Mouse (Mus musculus): ENCODE measurements around the gene Fbxl5.

The Fbxl5 gene

DNA sequence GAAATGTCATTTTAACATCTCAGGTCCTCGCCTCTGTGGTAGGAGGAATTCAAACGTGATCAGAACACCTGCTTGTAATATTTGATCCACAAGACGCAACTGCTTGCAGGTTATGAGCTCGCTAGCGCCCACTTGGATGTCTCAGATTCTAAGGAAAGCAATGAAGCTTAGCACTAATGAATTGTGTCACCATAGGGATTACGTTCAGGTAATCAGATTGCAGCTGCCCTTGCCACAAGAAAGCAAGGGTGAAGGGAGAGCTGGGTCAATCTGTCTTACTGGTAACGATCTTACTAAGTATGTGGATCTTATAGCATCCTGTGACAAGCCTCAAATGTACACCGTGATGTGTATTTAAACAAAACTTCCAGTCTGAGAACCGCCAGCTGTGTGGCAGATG, 5.9 kb upstream of the Fbxl5 start:
- no peak for DNase-seq (ENCODE audit: low read depth, low spot score)

DNA sequence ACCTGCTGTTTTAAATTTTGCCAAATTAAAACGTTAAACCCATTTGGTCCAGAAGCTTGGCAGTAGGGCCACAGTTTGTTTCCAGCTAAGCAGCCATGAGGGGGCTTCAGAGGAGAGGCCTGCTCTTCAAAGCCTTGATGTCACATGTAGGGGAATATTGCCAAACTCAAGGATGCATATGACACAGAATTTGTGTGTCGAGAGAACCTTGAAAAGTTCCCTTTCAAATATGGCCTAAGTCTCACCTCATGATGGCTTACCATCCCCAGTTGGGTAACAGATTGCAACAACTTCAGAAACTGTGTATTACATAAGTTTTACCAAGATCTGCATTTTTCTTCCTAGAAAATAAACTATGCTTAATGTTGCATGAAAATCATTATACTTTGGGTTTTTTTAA, 5.4 kb upstream of the Fbxl5 start:
- DNase-seq (ENCODE audit: low read depth, low spot score): no peak

DNA sequence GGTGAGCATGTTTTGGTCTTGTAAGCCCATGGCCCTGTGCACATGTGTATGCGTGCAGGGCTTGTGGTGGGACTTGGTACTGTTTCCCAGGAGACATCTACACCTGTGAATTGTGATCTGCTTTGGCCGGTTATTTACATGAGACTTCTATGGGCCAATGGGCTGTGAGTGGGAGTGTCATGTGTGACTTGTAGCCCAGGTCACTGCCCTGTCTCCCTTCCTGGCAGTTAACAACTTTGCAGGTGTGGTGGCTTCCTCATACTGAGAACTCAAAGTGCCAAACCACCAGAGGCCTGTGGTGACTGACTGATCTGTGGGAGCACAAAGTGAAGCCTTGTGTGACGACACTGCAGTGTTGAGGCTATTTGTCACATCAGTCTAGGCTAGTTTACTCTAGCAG, 3.1 kb upstream of the Fbxl5 start:
- no peak for DNase-seq (ENCODE audit: low read depth, low spot score)

DNA sequence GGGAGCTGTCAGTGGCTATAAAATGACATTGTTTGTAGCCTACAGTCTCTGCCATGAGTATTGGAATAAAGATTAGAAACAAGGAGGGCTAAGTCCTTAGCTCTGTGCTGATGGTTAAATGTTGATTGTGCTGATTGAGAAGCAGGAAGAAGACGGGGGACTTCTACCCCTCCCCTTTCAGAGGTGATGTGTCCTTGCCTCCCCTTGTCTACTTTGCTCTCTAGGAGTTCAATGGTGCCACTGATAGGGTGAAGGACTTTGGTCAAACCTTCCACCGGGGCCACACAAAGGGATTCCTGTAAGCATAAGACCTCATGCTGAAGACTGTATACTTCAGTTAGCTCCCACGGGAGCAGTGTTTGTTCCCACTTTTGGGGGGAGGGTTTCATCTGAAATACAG, 1.4 kb upstream of the Fbxl5 start:
- no peak for DNase-seq (ENCODE audit: low read depth, low spot score)

DNA sequence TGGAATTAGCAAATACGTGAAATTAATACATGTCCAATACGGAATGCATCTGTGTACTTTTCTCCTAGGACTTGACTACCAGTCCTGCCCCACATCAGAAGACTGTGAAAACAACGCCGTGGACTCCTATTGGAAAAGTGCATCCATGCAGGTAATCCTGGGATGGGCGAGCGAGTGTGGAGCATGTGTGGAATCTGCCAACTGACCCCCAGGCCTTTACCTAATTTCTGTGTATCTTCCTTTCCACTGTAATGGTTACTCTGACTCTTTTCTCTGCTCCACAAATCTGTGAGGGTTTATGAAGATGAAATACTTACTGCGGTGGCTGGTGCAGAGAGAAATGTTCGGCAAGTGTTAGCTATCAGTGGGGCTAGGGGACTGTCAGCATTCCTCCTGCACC, 761 bp upstream of the Fbxl5 start:
- DNase-seq (ENCODE audit: low read depth, low spot score): no peak

DNA sequence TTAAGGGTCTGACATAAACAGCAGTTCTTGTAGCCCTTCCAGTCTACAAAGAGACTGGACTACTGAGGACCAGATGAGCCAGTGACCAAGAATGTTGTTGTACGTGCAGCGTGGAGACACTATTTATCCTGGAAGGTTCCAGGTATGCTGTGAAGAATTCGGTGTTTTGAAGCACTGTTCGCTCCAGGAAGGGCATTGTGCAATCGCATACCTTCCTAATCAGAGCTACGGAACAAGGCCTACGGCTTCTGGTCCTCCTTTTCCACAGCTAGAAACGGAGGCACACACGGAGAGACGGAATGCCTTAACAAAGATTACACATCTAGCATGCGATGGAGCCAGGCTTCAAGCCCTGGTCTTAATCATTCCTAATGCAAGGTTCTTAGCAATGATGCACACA, 653 bp downstream of the Fbxl5 start:
- DNase-seq (ENCODE audit: low read depth, low spot score): no peak

DNA sequence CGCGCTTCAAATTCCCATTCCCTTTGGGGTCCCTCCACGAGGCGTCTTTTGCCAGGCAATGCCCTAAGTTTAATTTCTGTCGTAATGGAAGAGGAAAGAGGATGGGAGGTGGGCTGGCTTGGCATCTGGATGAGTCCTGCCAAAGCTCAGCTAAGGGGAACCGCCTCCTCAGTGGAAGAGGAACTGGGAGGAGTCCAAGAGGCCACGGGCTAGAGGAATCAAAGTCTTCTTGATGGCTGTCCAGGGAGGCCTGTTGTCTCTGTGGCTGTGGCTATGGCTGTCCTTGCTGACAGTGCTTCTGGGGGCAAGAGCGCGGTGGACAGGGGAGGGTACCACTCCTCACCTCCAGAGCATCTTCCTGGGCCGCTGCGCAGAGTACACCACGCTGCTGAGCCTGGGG, 2.7 kb downstream of the Fbxl5 start, which contains the start of gene Bst1:
TSS of gene Bst1 (plus strand) at position 191 of the 400 bp plus-strand sequence.
- no peak for DNase-seq (ENCODE audit: low read depth, low spot score)

DNA sequence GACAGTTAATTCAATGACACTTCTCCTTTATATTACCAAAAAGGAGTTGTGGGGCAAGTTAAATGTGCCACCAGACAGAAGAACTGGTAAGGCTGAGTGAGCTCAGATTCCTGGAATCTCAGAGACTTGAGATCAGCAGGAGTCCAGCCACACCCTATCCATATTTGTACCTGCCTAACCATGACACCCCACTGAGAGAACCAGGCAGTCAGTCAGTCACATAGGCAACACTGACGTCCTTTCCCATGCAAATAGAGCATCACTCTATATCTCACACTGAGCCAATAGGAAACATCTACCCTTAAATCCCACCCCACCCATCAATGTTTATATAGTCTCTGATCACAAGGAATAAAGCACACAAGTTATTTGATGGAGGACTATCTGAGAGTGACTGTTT, 5.7 kb downstream of the Fbxl5 start:
- peak; percentile 78 for DNase-seq (ENCODE audit: low read depth, low spot score)

DNA sequence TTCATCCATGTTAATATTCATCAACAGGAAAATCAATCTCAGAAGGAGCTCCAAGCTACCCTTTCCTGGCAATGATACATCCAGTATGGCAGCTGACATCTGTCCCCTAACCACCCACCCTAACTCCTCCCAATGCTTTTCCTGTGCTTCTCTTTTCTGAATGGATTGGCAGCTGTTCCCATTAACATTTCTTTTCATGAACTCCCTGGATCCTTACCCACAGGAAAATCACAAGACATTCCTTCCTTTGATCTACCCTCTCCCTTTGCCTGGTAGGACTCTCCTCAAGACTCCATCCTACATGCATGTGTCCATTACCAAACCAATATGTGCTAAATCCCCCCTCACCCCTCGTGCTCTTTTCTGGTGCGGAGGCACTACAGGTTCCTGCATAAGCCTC, 6.9 kb downstream of the Fbxl5 start:
- DNase-seq (ENCODE audit: low read depth, low spot score): peak; percentile 92

DNA sequence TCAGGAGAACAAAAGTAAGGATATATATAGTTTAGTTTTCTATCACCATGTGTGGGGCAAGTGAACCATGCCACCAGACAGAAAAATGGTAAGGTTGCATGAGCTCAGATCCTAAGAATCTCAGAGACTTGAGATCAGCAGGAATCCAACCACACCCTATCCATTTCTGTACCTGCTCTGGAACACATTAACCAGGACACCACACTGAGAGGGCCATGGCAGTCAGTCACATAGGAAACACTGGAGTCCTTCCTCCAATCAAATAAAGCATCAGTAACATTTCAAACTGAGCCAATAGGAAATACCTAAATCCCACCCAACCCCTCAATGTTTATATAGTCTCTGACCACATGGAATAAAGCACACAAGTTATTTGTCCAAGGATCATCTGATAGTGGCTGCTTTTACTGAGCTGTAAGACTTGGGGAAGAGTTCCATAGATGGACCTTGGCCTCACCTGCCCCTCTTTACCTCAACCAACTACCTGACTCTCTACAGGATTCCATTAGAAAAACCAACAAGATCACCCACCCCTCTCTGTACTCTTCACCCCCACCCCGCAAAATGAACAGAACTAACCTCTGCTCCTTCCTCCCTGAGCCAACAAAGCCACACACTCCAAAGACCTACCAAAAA, 10.9 kb downstream of the Fbxl5 start:
- DNase-seq (ENCODE audit: low read depth, low spot score): no peak

DNA sequence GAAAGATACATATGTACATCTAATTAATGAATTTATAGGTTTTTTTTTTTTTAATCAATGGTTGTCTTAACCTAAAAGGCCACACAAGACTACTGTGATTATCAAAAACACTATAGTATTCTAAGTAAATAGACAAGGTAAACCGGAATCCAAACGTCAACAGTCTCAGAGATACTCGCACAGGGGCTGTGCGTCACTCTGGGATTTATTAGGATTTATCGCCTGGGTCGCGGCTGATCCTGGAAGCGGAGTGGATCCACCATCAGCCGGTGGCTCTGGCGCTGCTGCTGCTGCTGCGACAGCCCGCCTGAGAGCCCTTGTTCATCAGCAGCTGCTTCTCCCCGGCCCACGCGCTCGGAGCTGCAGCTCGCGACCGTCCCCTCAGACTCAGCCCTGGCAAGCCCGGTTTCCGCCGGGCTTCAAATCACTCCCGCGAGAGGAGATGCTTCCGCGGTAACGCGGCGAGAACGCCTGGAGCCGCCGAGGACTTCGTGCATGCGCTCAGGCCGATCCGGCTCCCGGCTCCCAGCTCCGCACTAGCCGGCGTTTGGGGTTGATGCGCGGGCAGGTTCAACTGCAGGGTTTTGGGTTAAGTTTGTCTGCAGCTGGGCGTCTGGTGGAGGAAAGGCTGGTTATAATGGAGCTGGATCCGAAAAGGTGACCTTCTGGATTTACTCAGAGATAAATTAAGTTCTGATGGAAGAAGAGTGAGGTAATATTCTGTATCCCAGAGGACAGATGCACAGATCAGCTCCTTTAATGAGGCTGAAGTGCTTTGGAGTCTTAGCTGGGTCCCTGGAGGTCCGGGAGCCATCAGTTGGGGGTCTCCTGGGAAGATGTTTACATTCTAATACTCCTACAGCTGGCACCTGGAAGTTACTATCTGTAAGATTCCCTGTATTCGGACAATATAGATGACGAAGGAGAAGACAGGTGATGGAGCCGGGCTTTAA, 13.4 kb downstream of the Fbxl5 start:
- DNase-seq (ENCODE audit: low read depth, low spot score): peak; percentile 90

DNA sequence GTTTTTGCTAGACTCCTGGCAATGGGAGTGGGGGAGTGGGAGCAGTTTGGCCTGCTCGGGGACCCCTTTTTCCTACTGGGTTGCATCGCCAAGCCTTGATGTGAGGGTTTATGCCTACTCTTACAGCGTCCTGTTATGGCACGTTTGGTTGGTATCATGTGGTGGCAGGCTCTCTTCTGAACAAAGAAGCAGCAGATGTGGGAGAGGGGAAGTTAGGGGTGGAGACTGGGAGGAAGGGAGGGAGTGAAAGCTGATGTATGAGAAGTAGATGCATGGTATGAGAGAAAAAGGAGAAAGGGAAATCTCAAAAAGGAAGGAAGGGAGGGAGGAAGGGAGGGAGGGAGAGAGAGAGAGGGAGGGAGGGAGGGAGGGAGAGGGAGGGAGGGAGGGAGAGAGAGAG, 14.5 kb downstream of the Fbxl5 start:
- DNase-seq (ENCODE audit: low read depth, low spot score): no peak

DNA sequence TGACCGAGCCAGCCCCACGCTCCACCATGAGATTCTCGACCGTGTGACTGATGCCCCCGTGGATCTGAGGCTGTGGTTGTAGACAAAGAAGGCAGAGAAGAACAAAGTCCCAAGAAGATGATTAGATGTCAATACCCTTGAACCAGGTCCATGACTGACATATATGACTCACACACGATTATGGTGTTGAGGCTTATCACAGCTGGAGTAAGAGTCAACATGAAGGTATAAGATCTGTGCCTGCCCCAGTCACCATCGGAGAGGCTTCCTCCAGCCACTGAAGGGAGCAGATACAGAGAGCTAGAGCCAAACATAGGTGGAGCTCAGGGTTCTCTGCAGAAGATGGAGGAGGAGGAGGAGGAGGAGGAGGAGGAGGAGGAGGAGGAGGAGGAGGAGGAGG, 15.1 kb downstream of the Fbxl5 start:
- DNase-seq (ENCODE audit: low read depth, low spot score): no peak

DNA sequence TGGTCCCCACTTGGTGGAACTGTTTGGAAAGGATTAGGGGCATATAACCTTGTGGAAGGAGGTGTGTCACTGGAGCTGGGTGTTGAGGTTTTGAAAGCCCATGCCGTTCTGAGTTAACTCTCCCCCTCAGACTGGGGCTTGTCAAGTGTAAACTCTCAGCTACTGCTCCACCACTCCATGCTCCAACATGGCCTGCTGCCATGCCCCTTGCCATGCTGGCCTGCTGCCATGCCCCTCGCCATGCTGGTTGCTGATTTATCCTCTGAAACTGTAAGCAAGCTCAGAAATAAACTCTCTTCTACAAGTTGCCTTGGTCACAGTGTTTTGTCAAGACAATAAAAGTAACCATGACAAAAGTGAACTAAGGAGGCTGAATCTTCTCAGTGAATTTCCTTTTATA, 16.0 kb downstream of the Fbxl5 start:
- DNase-seq (ENCODE audit: low read depth, low spot score): no peak

DNA sequence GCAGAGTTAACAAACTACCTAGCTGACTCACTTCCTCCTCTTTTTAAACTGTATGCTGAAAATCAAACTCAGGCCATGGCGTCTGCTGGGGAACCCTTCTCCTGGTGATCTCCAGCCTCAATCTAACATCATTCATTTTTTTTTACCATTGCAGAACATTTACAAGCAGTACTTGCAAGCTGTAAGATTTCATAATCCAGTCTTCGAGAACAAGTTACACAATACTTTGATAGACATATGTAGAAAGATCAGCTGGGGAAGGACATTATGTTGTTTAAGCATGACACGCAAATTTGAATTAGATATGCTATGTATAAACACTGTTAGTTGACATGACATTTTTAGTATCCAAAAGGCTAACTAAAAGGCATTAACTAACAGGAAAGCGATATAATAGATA, 19.6 kb downstream of the Fbxl5 start:
- DNase-seq (ENCODE audit: low read depth, low spot score): no peak

DNA sequence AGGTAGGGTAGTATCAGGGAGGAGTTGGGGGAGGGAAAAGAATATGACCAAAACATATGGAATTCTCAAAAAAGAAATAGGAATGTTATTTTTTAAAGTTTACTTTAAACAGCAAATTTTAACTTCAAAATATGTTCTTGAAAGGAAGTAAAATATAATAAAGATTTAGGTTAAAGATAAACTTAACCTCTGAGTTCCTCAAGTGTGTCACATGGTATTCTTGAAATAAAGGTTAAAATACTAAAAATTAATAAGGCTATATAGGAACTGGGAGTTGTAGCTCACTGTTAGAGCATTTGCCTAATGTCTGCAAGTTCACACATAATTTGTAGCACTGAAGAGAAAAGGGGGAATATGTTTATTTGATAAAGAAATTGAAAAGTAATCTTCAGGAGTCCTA, 20.2 kb downstream of the Fbxl5 start:
- DNase-seq (ENCODE audit: low read depth, low spot score): no peak

DNA sequence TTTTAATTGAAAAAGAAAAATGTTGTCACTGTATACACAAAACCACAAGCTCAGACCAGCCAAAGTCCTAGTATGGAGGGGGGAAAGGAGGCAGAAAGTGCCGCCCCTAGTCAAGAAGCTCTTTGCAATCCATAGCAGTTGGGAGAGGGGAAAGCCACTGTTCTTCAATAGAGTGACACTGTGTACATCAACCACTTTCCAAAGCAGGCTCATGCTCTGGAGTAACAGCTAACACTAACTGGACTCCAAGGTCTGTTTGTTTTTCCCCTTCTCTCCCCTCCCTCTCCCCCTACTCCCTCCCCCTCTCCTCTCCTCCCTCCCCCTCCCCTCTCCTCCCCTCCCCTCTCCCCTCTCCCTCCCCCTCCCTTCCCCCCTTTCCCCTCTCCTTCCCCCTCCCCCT, 20.7 kb downstream of the Fbxl5 start:
- DNase-seq (ENCODE audit: low read depth, low spot score): peak; percentile 56

DNA sequence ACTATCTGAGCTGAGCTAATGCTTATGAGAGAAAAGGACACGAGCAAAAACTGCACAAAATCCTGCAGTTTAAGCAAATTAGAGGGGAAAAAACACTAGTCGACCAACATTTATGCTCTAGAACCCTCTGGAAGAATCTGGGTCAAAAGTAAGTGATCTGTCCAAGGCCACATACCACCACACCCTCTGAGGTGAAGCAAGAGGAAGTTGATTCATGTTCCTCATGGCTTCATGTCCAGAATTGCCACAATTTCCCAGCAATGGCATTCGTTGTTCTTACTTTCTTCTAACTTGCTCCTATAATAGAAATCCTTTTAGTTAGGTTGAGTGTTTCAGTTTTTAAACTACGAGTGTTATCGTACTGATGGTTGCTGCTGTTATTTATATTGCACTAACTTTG, 21.9 kb downstream of the Fbxl5 start:
- DNase-seq (ENCODE audit: low read depth, low spot score): no peak

DNA sequence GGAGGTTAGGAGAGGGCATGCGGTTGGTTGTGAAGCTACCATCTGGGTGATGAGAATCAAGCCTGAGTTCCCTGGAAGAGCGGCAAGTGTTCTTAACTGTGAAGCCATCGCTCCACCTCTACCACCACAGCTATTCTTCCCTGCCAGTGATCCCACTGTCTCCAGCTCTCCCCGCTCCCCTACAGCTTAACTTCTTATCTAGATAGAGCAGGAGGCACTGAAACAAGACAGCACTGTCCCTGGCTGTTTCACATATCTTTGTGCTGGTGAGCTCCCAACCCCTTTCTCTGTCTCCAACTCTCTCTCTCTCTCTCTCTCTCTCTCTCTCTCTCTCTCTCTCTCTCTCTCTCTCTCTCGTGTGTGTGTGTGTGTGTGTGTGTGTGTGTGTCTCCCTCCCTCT, 29.1 kb downstream of the Fbxl5 start:
- DNase-seq (ENCODE audit: low read depth, low spot score): no peak

DNA sequence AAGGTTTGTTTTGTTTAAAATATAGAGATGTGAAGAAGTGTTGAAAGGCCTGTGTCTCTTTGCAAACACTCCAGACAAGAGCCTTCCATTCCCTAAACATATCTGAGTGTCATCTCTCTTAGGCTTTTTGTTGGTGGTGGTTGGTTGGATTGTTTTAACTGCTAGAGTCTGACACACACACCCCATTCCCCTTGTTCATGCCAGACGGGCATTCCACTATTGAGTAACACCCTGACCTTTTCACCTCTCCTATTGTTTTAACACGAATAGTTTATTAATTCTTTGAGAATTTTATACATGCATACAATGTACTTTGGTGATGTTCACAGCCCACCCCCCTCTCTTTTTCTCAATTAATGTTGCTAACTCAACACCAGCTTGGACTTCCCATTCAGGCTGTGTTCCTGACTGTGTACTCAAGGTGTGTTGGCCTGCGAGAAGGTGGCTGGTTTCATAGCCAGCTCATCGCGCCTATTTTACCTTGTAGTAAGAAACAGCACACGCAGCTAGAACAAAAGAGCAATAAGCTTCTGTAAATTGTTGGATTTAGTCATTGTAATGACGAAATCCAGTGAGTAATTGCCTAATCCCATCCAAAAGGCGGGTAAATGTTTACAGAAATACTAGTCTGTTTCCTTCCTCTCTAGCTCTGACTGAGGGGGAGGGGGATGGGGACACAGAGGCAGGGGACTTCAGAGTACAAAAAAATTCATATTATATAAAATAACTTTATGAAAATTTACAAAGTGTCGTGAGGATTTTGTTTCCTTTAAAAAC, 33.3 kb downstream of the Fbxl5 start:
- no peak for DNase-seq (ENCODE audit: low read depth, low spot score)

DNA sequence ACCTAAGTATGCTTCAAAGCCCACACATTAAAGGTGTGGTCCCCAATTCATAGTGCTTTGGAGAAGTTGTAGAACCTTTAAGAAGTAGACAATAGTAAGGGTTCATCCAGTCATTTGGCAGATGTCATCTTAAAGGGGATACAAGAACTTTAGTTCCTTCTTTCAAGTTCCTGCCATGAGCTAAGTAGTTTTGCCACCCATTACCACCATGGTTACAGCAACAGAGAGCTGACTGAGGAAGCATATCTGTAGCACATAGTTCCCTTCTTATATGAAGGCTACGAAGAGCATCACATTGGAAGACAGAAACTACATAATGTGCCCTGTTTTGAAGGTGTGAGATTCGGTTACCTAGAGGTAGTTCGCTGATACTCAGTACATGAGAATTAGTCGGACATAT, 34.8 kb downstream of the Fbxl5 start:
- DNase-seq (ENCODE audit: low read depth, low spot score): no peak

DNA sequence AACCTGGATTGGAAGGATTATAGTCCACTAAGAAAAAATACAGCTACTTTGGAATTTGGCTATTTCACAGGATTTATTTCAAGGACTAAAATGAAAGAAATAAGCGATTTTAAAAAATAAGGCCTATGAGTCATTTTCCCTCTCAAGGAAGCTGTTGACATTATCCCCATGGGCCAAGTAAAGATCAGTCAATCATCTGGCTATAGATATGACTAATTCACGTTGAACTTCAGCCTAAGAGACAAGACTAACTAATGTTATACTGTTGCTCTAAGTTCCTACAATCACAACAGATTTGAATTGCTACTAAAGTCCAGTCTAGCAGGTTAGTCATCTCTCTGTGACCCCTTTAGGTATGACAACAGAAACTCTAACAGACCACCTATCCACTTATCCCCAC, 37.4 kb downstream of the Fbxl5 start:
- DNase-seq (ENCODE audit: low read depth, low spot score): no peak
